Mouse (Mus musculus): ENCODE data around the gene A230050P20Rik. TPM values are rescaled to one million over a fixed set of nuclear protein-coding genes. Genes with fewer than 3 reads are reported as not detected.
A peak's percentile ranks its signal among the peaks of the same experiment; 100 is the strongest.

Gene A230050P20Rik
- total and polyA plus RNA-seq, 3 experiments = 63.7 to 199 (median 190) TPM

GRCm38 (mm10) chr9:20887704-20888385 is 19.4 kb downstream of the A230050P20Rik start, which contains the start of gene Ppan:
Ppan (plus strand) TSS chr9:20888175.
- H3K27ac ChIP-seq (ENCODE audit: control insufficient read depth, low read depth, low read length) = peak within 1 kb of the TSS; percentile 94
- no peaks in the 10 kb centered on the region for H3K9me3 ChIP-seq (replicated peaks; ENCODE audit: insufficient read depth, low read length)
- H3K27me3 ChIP-seq (ENCODE audit: control insufficient read depth in 1 of 2, insufficient read depth in 2 of 2, low read length in 2 of 2) = no peaks in the 10 kb centered on the region
- H3K4me3 ChIP-seq (ENCODE audit: control insufficient read depth in 1 of 2, insufficient read depth in 1 of 2, low read depth in 2 of 2, low read length in 2 of 2) = peak within 1 kb of the TSS; percentile 78 to 81
- peaks cover 15 to 34% of the 10 kb centered on the region in 2 experiments for H3K36me3 ChIP-seq (ENCODE audit: control insufficient read depth in 1 of 2, insufficient read depth in 2 of 2, low read length in 2 of 2)
- peaks cover 2 to 33% of the 10 kb centered on the region in 2 experiments for H3K4me1 ChIP-seq (ENCODE audit: control insufficient read depth in 1 of 2, insufficient read depth in 2 of 2, low read length in 2 of 2)
- H3K9ac ChIP-seq (ENCODE audit: control insufficient read depth, low read depth, low read length, poor library complexity, severe bottlenecking) = peak within 1 kb of the TSS; percentile 81
- DNase-seq (ENCODE audit: low read depth, low spot score) = peak; percentile 100
- TF ChIP-seq USF1 (IDR thresholded peaks at IDR 0.05; ENCODE audit: low read depth, low read length) (no peak), POLR2AphosphoS5 (IDR thresholded peaks at IDR 0.05; ENCODE audit: borderline replicate concordance, low read depth, low read length) (peak; percentile 88; the same call in 1 of the 2 replicates), MXI1 (IDR thresholded peaks at IDR 0.05; ENCODE audit: low read depth, low read length) (no peak), RCOR1 (IDR thresholded peaks at IDR 0.05; ENCODE audit: low read depth, low read length) (no peak)
- H3K79me2 ChIP-seq (ENCODE audit: control insufficient read depth, insufficient read depth, low read length, poor library complexity) = peaks cover 35% of the 10 kb centered on the region

- H3K79me2 ChIP-seq (ENCODE audit: control insufficient read depth, insufficient read depth, low read length, poor library complexity) = peaks cover 35% of the 10 kb centered on the region
- no peak for DNase-seq (ENCODE audit: low read depth, low spot score)
- TF ChIP-seq POLR2AphosphoS5 (IDR thresholded peaks at IDR 0.05; ENCODE audit: borderline replicate concordance, low read depth, low read length) (peak; percentile 48; the same call in 1 of the 2 replicates), ETS1 (IDR thresholded peaks at IDR 0.05; ENCODE audit: low read depth, low read length) (no peak), ZNF384 (IDR thresholded peaks at IDR 0.05; ENCODE audit: low read depth, low read length) (no peak)
- H3K36me3 ChIP-seq (ENCODE audit: control insufficient read depth in 1 of 2, insufficient read depth in 2 of 2, low read length in 2 of 2) = peaks cover 15 to 34% of the 10 kb centered on the region in 2 experiments
- no peaks in the 10 kb centered on the region for H3K27me3 ChIP-seq (ENCODE audit: control insufficient read depth in 1 of 2, insufficient read depth in 2 of 2, low read length in 2 of 2)
- peak overlapping the region; percentile 78 to 81 for H3K4me3 ChIP-seq (ENCODE audit: control insufficient read depth in 1 of 2, insufficient read depth in 1 of 2, low read depth in 2 of 2, low read length in 2 of 2)
- peak overlapping the region; percentile 82 for H3K27ac ChIP-seq (ENCODE audit: control insufficient read depth, low read depth, low read length)
- peaks cover 2 to 33% of the 10 kb centered on the region in 2 experiments for H3K4me1 ChIP-seq (ENCODE audit: control insufficient read depth in 1 of 2, insufficient read depth in 2 of 2, low read length in 2 of 2)
- H3K9ac ChIP-seq (ENCODE audit: control insufficient read depth, low read depth, low read length, poor library complexity, severe bottlenecking) = peak overlapping the region; percentile 78
- no peaks in the 10 kb centered on the region for H3K9me3 ChIP-seq (replicated peaks; ENCODE audit: insufficient read depth, low read length)
Measured at GRCm38 (mm10) chr9:20888386-20888765, 19.9 kb downstream of the A230050P20Rik start.

- Histone ChIP-seq H3K27ac (ENCODE audit: control insufficient read depth, low read depth, low read length) (peak overlapping the region; percentile 82), H3K79me2 (ENCODE audit: control insufficient read depth, insufficient read depth, low read length, poor library complexity) (peaks cover 35% of the 10 kb centered on the region), H3K36me3 (ENCODE audit: control insufficient read depth in 1 of 2, insufficient read depth in 2 of 2, low read length in 2 of 2) (peaks cover 15 to 34% of the 10 kb centered on the region in 2 experiments), H3K4me3 (ENCODE audit: control insufficient read depth in 1 of 2, insufficient read depth in 1 of 2, low read depth in 2 of 2, low read length in 2 of 2) (peak overlapping the region; percentile 78 to 81), H3K27me3 (ENCODE audit: control insufficient read depth in 1 of 2, insufficient read depth in 2 of 2, low read length in 2 of 2) (no peaks in the 10 kb centered on the region), H3K9me3 (replicated peaks; ENCODE audit: insufficient read depth, low read length) (no peaks in the 10 kb centered on the region), H3K9ac (ENCODE audit: control insufficient read depth, low read depth, low read length, poor library complexity, severe bottlenecking) (peak overlapping the region; percentile 78), H3K4me1 (ENCODE audit: control insufficient read depth in 1 of 2, insufficient read depth in 2 of 2, low read length in 2 of 2) (peaks cover 2 to 33% of the 10 kb centered on the region in 2 experiments)
- DNase-seq (ENCODE audit: low read depth, low spot score) = peak; percentile 95
- TF ChIP-seq USF2 (IDR thresholded peaks at IDR 0.05; ENCODE audit: borderline replicate concordance in 1 of 2, insufficient read depth in 1 of 2, low read depth in 1 of 2, low read length in 2 of 2) = no peak
- TF ChIP-seq TAL1 (IDR thresholded peaks at IDR 0.05; ENCODE audit: low read length) = peak; percentile 73
- TF ChIP-seq ZMIZ1 (IDR thresholded peaks at IDR 0.05; ENCODE audit: low read depth, low read length) = no peak
Measured at GRCm38 (mm10) chr9:20889185-20890141, 21.0 kb downstream of the A230050P20Rik start.
